Mouse (Mus musculus) cerebellum, postnatal 4 days (tissue): ENCODE data around the gene Csad.
A peak's percentile ranks its signal among the peaks of the same experiment; 100 is the strongest.

Experiments used
- DNase-seq, 2 experiments: peaks; one replicate each; pipeline ENCODE4 v3.0.0; 2022; ENCODE audit warnings: low spot score in 2 of 2, mixed read lengths in 1 of 2

Gene Csad

GRCm38 (mm10) chr15:102204674-102205505, at the start of gene Csad:
TSS of gene Csad (minus strand) at chr15:102204724.
- no peak for DNase-seq

- no peak for DNase-seq
These were observed 46.0 kb upstream of the Csad start for GRCm38 (mm10) chr15:102250521-102250920.

- no peak for DNase-seq
These were observed 45.4 kb upstream of the Csad start for GRCm38 (mm10) chr15:102249967-102250366.

- no peak for DNase-seq
These were observed 44.7 kb upstream of the Csad start for GRCm38 (mm10) chr15:102249251-102249691.

- DNase-seq, result no peak
These were observed 44.3 kb upstream of the Csad start for GRCm38 (mm10) chr15:102248812-102249191.

- no peak for DNase-seq
These were observed 43.7 kb upstream of the Csad start for GRCm38 (mm10) chr15:102248131-102248811.

- DNase-seq, result peak in 1 of 2 experiments; percentile 36
These were observed 43.0 kb upstream of the Csad start for GRCm38 (mm10) chr15:102247252-102248130.

DNA sequence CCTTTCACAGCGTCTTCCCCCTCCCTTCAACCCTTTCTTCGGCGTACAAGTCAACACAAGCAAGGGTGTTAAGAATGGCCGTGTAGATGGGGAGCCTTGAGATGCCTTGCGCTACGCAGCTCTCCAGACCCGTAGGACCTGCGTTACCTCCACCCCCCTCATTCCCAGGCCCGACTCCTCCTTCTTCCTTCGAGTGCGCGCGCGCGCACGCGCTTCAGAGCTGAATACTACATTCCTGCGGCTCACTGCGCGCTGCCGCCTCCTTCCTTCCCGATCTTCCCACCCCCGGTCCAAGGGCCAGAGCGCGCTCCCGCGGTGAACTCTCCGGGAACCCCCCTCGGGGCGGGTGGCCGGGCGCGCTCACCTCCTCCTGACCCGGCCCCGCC, 42.3 kb upstream of the Csad start:
- DNase-seq, result peak; percentile 63 to 72

DNA sequence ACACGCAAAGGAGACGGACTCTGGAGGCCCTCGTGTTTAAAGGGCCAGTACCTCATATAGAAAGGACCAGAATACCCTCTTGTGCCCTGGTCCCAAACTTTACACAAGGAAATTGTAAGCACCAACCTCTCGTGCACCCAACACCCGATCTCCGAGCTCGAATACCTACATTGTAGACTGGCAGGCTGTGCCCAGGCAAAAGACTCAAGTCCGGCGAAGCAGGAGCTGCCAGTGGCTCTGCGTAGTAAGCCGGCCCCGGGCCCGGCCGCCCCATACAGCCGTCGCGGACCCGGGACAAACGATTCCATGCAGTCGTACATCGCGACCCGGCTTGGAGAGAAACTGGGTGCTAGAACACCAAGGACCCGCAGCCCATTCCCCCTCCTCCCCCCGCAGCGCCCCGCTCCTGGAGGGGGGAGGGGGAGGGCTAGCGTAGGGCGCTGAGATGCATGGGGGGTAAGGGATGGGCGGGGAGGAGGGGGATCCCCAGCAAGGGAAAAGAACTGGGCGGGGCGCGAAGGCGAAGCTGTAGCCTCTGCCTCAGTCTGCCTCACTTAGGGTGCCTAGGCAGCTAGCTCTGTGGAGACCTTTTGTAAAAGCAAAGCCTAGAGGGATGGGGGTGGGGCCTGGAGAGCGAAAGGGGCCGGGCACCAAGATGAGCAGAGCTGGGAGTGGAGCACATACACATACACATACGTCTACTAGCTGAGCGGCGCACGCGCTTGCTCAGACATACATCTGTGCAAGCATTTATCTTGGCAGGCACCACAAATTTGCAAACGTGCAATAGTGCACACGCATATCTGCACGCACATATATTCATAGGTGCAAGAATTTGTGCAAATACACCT, 41.6 kb upstream of the Csad start:
- peak in 1 of 2 experiments; percentile 49 for DNase-seq

DNA sequence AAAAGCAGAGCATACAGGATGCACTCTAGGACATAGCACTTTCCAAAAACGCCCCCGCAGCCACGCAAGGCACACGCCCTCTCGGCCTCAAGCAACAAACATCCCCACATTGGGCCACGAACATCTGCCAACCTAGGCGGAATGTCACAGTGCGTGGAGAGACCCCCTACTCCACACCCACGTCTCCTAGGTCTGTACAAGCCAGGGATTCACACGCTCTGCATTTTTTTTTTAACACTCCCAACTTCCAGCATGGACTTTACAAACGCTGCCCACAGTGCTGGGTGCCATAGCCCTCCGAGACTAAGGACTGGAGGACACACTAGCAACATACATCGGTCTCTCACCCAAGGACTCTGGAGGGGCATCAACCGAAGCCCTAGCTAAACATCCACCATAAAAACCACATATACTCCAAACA, 40.9 kb upstream of the Csad start:
- no peak for DNase-seq

- no peak for DNase-seq
These were observed 40.0 kb upstream of the Csad start for GRCm38 (mm10) chr15:102244306-102245191.

DNA sequence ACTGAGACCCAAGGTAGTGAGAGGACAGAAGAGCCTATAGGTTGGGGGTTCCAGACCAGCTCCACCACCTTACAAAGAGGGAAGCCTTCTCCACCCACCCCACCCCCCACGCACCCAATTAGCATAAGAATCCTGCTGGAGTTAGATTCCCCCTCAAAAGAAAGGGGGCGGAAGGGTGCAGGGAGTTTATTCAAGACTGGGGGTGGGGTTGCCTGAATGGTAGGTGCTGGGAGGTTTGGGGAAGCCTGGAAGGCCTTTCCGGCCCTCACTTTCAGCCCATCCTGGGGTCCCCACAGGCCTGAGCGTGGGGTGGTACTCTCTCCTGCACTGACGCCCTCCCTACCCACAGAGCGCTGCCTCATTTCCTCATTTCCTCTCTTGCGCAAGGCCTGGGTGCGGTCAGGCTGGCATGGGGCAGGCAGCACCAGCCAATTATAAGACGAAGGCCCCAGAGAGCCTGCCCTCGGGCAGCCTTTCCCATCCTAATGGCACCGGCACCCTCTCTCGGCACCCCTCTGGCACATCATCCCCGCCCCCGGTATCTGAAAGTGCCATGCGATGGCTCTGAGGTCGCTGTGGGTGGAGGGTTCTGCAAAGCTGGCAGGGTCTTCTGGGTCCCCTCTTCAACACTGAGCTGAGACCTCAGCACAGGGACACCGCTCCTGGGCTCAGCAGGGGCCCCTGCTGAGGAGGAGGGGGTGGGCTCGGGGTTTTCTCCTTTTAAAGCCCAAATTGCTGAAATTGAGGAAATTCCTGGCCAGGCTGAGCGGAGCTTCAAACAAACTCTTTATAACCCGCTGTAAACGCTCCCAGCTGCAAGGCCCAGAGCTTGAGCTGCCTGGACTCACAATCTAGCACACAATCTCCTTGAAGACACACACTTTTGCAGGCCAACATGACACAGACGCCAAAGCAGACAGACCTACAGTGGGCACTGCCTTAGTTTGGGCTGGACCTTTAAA, 39.0 kb upstream of the Csad start:
- DNase-seq, result no peak

- DNase-seq, result no peak
These were observed 38.1 kb upstream of the Csad start for GRCm38 (mm10) chr15:102242404-102243228.

DNA sequence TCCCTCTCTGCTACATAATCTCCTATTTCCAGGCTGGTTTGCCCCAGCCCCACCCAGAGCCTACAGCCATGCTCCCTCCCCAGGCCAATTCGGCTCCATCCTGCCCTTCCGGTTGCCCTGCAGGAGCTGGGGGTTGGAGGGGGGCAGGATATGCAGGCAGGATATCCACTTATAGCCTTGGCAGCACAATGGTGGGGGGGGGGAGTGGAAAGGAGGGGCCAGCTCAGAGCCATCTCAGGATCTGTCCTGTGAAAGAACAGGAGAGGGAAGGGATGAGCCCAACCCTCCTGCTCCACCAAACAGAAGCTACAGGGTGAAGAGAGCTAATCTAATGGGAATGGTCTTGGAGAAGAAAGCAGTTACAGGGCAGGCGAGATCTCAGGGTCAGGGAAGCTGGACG, 36.1 kb upstream of the Csad start:
- DNase-seq, result no peak

GRCm38 (mm10) chr15:102239851-102240250, 35.3 kb upstream of the Csad start:
- DNase-seq, result no peak

DNA sequence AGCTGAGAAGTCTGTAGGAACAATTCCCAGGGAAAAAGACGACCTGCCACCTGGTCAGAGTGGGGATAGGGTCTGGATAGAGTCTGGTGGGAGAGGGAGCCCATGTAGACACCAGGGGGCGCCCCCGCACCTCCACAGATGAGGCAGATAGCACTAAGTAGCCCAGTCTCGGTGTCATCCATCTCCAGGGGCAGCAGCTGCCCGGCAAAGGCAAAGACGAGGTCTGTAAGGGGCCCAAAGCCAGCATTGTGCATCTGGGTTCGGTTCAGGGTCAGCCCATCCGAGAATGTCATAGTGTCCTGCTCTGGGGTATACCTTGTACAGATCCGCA, 34.7 kb upstream of the Csad start:
- peak; percentile 69 to 79 for DNase-seq

GRCm38 (mm10) chr15:102238543-102239259, 34.2 kb upstream of the Csad start:
- DNase-seq, result no peak
